Mouse (Mus musculus) urinary bladder, postnatal 10 days (tissue): ENCODE measurements around the gene Peli1.

Experiments used
- DNase-seq: peaks from one replicate; pipeline ENCODE4 v3.0.0; 2022; ENCODE audit warnings: low spot score

Gene Peli1

GRCm38 (mm10) chr11:21194851-21195250, 103.8 kb downstream of the Peli1 start:
- no peak for DNase-seq
